Mouse (Mus musculus): Measurements from ENCODE around the gene Fopnl. TPM values are rescaled to one million over a fixed set of nuclear protein-coding genes. Genes with fewer than 3 reads are reported as not detected.

The Fopnl gene
- total RNA-seq (2021), result 10 to 100 TPM; 43.7 to 50.9 TPM
- long read RNA-seq, experiment 1, transcript Fopnl-205 (3 exons, 1,147 nt), result major isoform, 28 of 168 reads
- long read RNA-seq, experiment 1, transcript Fopnl-201 (5 exons, 1,465 nt), result minor isoform, 17 of 168 reads
- long read RNA-seq, experiment 1, partial matches to known transcripts, result 0 of 168 reads
- long read RNA-seq, experiment 1, other reads (novel, unspliced or antisense), result 121 of 168 reads
- long read RNA-seq, experiment 2, full-length matches to known transcripts, result 52 of 196 reads
- long read RNA-seq, experiment 2, partial matches to known transcripts, result 1 of 196 reads
- long read RNA-seq, experiment 2, other reads (novel, unspliced or antisense), result 143 of 196 reads

DNA sequence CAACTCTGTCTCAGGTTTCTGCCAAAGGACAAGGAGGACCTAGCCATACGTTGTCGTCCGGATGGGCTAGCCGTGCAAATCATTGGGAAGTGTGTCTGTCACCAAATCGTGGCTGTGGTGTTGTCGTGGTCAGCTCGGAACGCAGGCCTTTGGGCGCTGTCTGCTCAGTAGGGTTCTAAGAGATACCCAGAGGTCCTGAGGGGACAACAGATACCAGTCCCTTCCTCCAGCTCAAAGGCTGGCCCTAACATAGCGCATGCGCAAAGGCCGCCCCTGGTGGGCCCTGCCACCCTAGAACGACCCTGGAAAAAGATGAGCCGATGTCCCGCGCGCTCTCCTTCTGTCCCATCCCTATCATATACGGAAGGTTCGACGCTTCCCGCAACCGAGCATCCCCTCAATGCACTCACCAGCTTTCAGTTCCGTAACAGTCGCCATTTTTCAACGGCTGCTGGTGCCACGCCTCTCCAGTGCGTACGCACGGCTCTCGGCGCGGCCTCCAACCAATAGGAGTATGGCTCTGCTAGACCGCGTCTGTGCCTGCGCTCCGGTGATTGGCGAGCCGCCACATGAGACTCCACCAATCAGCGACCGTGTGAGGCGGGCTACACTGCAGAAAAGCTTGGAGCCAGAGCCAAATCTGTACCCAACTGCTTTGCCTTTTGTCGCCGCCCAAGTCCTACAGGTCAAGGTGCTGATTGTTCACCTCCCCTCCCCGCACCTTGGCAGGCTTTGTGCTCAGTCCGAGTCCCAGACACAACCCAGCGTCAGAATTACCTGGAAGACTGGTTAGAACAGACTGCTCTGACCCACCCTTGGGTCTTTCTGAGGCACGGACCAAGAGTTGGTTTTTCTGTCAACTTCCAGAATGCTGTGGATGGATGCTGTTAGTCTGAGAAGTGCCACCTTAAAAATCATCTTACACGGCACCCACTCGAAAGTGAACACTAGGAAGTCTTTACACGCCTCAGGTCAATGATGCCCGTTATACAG lies at the start of gene Fopnl:
Fopnl (minus strand) TSS at position 522 of the 993 bp plus-strand sequence.
- peak; percentile 96 to 97 for DNase-seq (ENCODE audit: low spot score in 2 of 2)
- TF ChIP-seq CTCF (conservative IDR thresholded peaks at IDR 0.05), result peak; percentile 27
- peak within 1 kb of the TSS; percentile 64 for H3K4me3 ChIP-seq

DNA sequence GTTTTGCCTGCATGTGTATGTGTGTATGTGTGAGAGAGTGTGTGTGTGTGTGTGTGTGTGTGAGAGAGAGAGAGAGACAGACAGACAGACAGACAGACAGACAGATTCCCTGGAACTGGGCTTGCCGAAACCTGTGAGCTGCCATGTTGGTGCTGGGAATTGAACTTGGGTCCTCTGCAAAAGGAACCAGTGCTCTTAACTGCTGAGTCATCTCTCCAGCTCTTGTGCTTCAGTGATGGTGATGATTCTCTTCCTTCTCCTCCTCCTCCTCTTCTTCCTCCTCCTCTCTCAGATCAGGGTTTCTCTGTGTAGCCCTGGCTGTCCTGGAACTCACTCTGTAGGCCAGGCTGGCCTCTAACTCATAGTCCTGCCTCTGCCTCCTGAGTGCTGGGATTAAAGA lies 48.8 kb upstream of the Fopnl start:
- Histone ChIP-seq H3K4me3 (no peak overlapping the region), H3K27ac (no peak overlapping the region)
- TF ChIP-seq CTCF (conservative IDR thresholded peaks at IDR 0.05), result no peak
- no peak for DNase-seq (ENCODE audit: low spot score in 2 of 2)

More for the DNA sequence above, at the start of gene Fopnl:
- H3K27ac ChIP-seq, result peak within 1 kb of the TSS; percentile 97

DNA sequence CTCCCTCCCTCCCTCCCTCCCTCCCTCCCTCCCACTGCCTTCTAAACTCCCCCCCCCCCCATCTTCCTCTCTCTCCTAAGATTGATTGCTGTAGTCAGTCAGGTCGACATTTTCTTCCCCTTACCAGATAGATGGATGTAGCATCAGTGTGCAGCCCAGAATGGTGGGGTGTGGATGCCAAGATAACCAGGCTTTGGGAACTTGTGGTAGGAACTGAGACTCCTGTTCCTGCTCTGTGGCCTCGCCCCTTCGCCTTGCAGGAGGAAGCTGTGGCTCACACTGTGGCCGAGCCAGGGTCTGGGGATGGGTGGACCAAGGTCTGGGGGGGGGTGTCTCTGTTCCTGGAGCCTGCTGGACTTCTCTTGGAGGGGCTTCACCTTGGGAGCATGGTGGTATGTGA lies 48.3 kb upstream of the Fopnl start:
- Histone ChIP-seq H3K4me3 (no peak overlapping the region), H3K27ac (no peak overlapping the region)
- no peak for TF ChIP-seq CTCF (conservative IDR thresholded peaks at IDR 0.05)
- no peak for DNase-seq (ENCODE audit: low spot score in 2 of 2)

DNA sequence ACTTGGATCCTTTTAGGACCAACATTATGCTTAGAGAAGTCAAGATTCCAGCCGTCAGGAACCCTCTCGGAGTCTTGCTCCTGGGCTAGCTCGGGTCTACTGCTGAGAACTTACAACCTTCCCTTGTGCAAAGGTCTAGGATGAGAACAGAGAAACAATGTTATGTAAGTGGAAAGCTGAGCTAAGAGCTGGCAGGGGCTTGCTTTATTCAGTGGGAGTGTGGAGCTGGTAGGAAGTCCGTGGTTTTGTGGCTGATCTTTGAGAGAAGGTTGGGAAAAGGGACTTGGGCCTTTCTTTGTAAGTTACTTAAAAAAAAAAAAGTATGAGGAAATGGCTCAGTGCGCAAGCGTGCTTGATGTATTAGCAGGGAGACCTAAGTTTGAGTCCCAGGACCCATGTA lies 46.9 kb upstream of the Fopnl start:
- TF ChIP-seq CTCF (conservative IDR thresholded peaks at IDR 0.05), result no peak

DNA sequence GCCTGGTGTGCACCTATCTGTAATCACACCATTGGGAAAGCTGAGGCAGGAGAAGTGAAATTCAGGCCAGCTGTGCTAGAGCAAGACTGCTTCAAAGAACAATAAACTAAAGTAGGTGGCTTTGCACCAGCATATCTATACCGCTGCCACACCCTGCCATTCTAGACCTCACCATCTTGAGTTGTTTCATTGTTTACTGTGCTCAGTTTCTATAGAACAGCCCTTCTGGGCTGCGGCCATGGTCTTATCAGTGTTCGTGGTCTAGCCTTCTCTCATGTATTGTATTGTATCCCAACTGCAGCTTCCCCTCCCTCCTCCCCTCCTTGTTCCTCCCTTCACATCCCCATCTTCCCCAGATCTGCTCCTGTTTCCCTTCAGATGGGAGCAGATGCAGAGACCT lies 46.3 kb upstream of the Fopnl start:
- H3K4me3 ChIP-seq, result no peak overlapping the region
- no peak overlapping the region for H3K27ac ChIP-seq
- no peak for DNase-seq (ENCODE audit: low spot score in 2 of 2)
- no peak for TF ChIP-seq CTCF (conservative IDR thresholded peaks at IDR 0.05)

More for the DNA sequence above, 46.9 kb upstream of the Fopnl start:
- H3K4me3 ChIP-seq, result no peak overlapping the region
- no peak for DNase-seq (ENCODE audit: low spot score in 2 of 2)
- H3K27ac ChIP-seq, result no peak overlapping the region

DNA sequence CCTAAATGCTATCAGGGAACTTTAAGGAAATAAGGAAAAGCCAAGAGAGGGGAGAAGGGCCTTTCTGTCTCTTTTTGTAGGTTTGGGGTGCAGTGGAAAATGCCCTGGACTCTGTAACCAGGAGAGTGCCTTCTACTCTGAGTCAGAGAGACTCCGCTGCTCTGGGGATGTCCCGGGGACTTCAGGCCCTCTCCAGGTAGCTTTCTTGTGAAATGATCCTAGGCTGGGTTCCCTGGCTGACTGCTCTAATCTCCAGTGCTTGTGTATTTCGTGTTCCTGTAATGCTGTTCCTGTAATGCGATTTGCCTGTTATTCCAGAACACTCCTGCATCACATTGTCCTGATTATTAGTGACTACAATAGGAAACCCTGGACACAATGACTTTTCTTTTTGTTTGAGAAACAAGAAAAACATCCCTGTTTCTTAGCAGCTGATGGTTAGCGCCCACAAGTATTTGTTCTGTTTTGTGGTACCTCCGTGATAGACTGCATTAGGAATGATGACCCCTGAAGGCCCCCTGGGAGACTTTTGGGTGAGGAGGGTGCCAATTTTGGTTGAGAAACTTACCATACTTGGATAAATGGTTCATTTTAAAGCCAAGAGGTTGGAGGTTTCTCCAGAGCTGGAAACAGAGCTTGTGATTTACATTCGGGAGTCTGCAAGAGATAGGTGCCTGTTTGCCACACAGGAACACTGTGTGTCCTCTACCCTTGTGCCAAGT lies 45.1 kb upstream of the Fopnl start:
- TF ChIP-seq CTCF (conservative IDR thresholded peaks at IDR 0.05), result no peak
- Histone ChIP-seq H3K27ac (peak overlapping the region; percentile 89), H3K4me3 (peak overlapping the region; percentile 78)
- DNase-seq (ENCODE audit: low spot score in 2 of 2), result no peak

DNA sequence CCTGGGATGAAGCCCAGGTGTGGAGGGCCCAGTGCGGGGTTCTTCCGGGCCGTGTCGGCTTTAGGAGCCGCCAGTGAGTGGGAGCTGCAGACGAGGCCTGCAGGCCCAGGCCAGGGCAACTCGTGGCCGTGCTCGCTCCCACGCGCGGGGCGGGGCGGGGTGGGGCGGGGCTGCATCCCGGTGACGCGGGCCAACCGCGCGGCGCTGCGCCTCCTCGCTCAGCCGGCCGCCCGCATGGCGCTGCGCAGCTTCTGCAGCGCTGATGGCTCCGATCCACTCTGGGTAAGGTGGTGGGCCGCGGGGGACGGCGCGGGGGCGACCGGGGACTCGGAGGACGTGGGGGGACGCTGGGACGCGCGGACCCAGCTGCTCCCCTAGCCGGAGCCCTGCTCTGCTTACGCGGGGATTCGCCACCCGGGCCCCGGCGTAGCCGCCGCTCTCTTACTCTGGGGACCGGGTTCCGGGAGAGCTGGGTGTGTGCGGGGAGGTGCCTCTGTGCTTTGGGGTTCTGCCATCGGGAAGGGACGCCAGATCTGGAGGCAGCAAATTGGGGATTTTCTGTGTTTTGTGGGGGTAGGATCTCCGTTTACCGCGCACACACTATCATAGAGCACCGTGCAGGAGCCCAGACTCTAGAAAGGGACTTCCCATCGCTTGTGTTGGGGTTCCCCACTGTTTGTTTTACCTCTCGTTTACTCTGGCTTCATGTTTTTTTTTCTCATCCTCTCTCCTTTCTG lies 44.3 kb upstream of the Fopnl start, which contains the start of gene Abcc1:
Abcc1 (plus strand) TSS at position 197 of the 737 bp plus-strand sequence.
- peak; percentile 53 for TF ChIP-seq CTCF (conservative IDR thresholded peaks at IDR 0.05)
- peak within 1 kb of the TSS; percentile 78 for H3K4me3 ChIP-seq
- DNase-seq (ENCODE audit: low spot score in 2 of 2), result peak; percentile 65 to 80
- peak within 1 kb of the TSS; percentile 89 for H3K27ac ChIP-seq

DNA sequence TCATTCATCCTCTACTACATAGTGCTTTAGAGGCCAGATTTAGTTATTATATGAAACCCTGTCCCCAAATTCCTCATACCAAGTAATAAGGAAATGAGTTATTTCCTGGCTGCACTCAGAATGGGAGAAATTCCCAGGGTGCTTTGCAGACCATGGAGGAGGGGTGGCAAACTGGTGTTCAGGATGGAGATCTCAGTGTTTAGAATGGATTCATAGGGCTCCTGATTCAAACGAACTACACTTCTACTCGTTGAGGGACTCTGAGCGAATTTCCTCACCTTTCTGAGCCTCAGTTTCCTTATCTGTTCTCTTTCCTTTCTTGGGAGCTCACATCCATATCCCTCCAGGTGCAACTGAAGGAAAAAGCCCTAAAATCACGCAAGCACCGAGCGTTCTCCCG lies 43.7 kb upstream of the Fopnl start:
- Histone ChIP-seq H3K27ac (peak overlapping the region; percentile 89), H3K4me3 (peak overlapping the region; percentile 78)
- peak; percentile 19 to 47 for DNase-seq (ENCODE audit: low spot score in 2 of 2)
- TF ChIP-seq CTCF (conservative IDR thresholded peaks at IDR 0.05), result no peak

DNA sequence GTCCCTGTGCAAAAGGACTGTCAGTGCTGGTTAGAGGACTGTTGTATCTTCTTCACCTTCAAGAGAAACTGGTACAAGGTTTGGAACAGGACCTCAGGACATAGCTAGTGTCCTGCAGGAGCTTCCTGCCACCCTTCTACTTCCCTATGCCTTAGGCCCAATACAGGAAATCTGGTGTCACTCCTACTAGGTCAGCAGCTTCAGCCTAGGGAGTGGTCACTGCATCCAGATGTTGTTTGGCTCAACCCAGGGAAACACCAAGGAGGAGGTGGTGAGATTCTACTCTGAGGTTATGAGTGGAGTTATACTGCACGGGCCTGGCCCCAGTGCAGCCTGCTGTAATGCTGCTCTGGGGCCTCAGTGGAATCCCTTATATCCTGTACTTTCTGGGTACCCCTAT lies 41.3 kb upstream of the Fopnl start:
- H3K4me3 ChIP-seq, result no peak overlapping the region
- no peak for DNase-seq (ENCODE audit: low spot score in 2 of 2)
- TF ChIP-seq CTCF (conservative IDR thresholded peaks at IDR 0.05), result no peak
- no peak overlapping the region for H3K27ac ChIP-seq

DNA sequence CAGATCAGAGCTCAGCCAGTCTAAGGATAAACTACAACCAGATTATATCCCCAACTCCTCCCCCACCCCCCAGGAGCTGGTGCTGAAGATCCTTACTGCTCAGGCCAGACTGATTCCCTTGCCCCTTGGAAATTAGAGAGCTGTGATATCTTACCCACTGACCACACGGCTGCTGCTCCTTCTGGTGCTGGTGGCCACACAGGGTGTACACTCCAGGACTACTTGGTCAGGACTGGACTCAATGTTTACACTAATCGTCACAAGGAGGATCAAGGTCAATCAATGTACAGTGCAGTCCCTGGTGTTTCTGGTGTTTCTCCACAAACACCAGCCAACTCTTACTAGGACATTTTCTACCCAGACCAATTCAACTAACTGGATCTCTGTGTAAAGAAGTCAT lies 40.7 kb upstream of the Fopnl start:
- TF ChIP-seq CTCF (conservative IDR thresholded peaks at IDR 0.05), result no peak
- Histone ChIP-seq H3K27ac (no peak overlapping the region), H3K4me3 (no peak overlapping the region)
- DNase-seq (ENCODE audit: low spot score in 2 of 2), result no peak

DNA sequence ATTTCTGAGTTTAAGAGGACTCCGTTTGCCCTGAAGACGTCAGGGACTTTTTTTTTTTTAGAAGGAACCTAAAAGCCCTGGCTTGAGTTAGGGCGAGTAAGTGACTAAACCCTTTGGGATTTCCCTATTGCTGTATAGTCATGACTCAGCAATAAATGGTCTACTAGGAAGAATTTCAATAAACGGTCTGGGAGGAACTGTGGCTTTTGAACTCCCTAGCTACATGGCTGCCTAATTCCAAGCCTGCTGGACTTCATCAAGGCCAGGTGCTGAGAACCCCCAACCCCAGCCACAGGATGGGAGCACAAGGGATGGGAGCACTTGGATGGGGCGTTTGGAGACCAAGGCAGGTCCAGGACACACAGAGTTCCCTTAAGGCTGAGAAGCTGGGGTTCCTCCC lies 35.5 kb upstream of the Fopnl start:
- H3K27ac ChIP-seq, result no peak overlapping the region
- no peak for DNase-seq (ENCODE audit: low spot score in 2 of 2)
- no peak overlapping the region for H3K4me3 ChIP-seq
- TF ChIP-seq CTCF (conservative IDR thresholded peaks at IDR 0.05), result no peak

DNA sequence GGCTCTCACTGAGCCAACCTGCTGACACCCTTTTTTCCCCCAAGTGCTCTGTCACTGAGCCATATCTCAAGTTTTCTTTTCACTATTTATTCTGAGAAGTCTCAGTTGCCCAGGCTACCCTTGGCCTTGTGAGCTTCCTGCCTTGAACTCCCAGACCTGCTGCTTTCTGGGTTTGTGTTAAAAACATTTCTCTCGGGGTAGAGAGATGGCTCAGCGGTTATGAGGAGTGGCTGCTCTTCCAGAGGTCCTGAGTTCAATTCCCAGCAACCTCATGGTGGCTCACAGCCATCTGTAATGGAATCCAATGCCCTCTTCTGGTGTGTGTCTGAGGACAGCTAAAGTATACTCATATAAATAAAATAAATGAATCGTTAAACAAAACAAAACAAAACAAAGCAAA lies 35.0 kb upstream of the Fopnl start:
- Histone ChIP-seq H3K4me3 (no peak overlapping the region), H3K27ac (no peak overlapping the region)
- DNase-seq (ENCODE audit: low spot score in 2 of 2), result no peak
- TF ChIP-seq CTCF (conservative IDR thresholded peaks at IDR 0.05), result no peak
